Mouse (Mus musculus) left cerebral cortex, adult 11 months (tissue): ENCODE results near the gene Slc36a2.

Experiments
- DNase-seq: peaks from one replicate; pipeline ENCODE4 v3.0.0; 2022; ENCODE audit warnings: low spot score

Gene Slc36a2

GRCm38 (mm10) chr11:55183124-55183523 is 1.8 kb downstream of the Slc36a2 start:
- no peak for DNase-seq

GRCm38 (mm10) chr11:55179856-55180255 is 5.0 kb downstream of the Slc36a2 start:
- no peak for DNase-seq

- no peak for DNase-seq
These were observed 6.0 kb downstream of the Slc36a2 start for GRCm38 (mm10) chr11:55178830-55179229.

- no peak for DNase-seq
These were observed 14.4 kb downstream of the Slc36a2 start for GRCm38 (mm10) chr11:55170501-55170900.

- DNase-seq: no peak
These were observed 16.0 kb downstream of the Slc36a2 start for GRCm38 (mm10) chr11:55168914-55169313.

- no peak for DNase-seq
These were observed 16.4 kb downstream of the Slc36a2 start for GRCm38 (mm10) chr11:55168504-55168903.

- no peak for DNase-seq
These were observed 19.1 kb downstream of the Slc36a2 start for GRCm38 (mm10) chr11:55165748-55166147.

- DNase-seq: peak; percentile 23
These were observed 20.2 kb downstream of the Slc36a2 start for GRCm38 (mm10) chr11:55164723-55165122.

GRCm38 (mm10) chr11:55162670-55163069 is 22.2 kb downstream of the Slc36a2 start:
- peak; percentile 47 for DNase-seq

GRCm38 (mm10) chr11:55158785-55159359 is 26.0 kb downstream of the Slc36a2 start:
- peak; percentile 61 for DNase-seq

- DNase-seq: no peak
These were observed 29.8 kb downstream of the Slc36a2 start for GRCm38 (mm10) chr11:55155070-55155421.

GRCm38 (mm10) chr11:55154398-55155069 is 30.3 kb downstream of the Slc36a2 start:
- no peak for DNase-seq

GRCm38 (mm10) chr11:55151608-55152007 is 33.3 kb downstream of the Slc36a2 start, which contains the start of gene Slc36a3:
TSS of gene Slc36a3 (minus strand) at chr11:55151708.
- no peak for DNase-seq

GRCm38 (mm10) chr11:55148461-55148860 is 36.4 kb downstream of the Slc36a2 start:
- DNase-seq: no peak

- DNase-seq: no peak
These were observed 37.5 kb downstream of the Slc36a2 start for GRCm38 (mm10) chr11:55147423-55147822.

- no peak for DNase-seq
These were observed 38.0 kb downstream of the Slc36a2 start for GRCm38 (mm10) chr11:55146855-55147254.

GRCm38 (mm10) chr11:55144011-55144410 is 40.9 kb downstream of the Slc36a2 start:
- no peak for DNase-seq

GRCm38 (mm10) chr11:55141502-55141901 is 43.4 kb downstream of the Slc36a2 start:
- DNase-seq: no peak

- DNase-seq: no peak
These were observed 47.2 kb downstream of the Slc36a2 start for GRCm38 (mm10) chr11:55137646-55138045.

GRCm38 (mm10) chr11:55136770-55137547 is 47.9 kb downstream of the Slc36a2 start:
- no peak for DNase-seq

GRCm38 (mm10) chr11:55134871-55135270 is 50.0 kb downstream of the Slc36a2 start:
- DNase-seq: no peak

- no peak for DNase-seq
These were observed 50.5 kb downstream of the Slc36a2 start for GRCm38 (mm10) chr11:55134407-55134806.

GRCm38 (mm10) chr11:55133204-55133603 is 51.7 kb downstream of the Slc36a2 start:
- no peak for DNase-seq
